ENCODE assay signal across 9 mouse cellular contexts in genomic region chr16:21402068-21402467, GRCm38 (mm10). TPM values are rescaled to one million over a fixed set of nuclear protein-coding genes. Genes with fewer than 3 reads are reported as not detected.
DNase-seq lines count a peak whose midpoint lies in the region; ATAC-seq lines count a peak whose summit lies in the region.
"Had no signal": no experiment of that assay in that cellular context is flagged by ENCODE, and none has a peak within 500 bp of the region (broad histone marks: within the 10 kb centered on the region; RNA-seq: fewer than 3 reads in every experiment).

No protein-coding gene starts in this region.

- peak overlapping the region; percentile 19 for H3K4me2 ChIP-seq in embryonic facial prominence, embryonic 14.5 days (ENCODE audit: low read depth, low read length)
- H3K4me2 ChIP-seq in forebrain, embryonic 12.5 days, result no peak overlapping the region

- H3K4me3 ChIP-seq in embryonic facial prominence, embryonic 14.5 days (ENCODE audit: low read depth, low read length), result no peak overlapping the region
- H3K4me3 ChIP-seq in forebrain, embryonic 12.5 days (replicated peaks), result no peak overlapping the region
- H3K4me3 ChIP-seq: limb, embryonic 10.5 days had no signal

- intact Hi-C loops in left cerebral cortex, postnatal 10 days (cut with DNase I), result no loop called here
- intact Hi-C loops in heart, postnatal 14 days (cut with DNase I), result no loop called here

- peaks cover 30% of the 10 kb centered on the region for H3K4me1 ChIP-seq in embryonic facial prominence, embryonic 14.5 days (ENCODE audit: control insufficient read depth, insufficient read depth, low read length)
- peaks cover 36% of the 10 kb centered on the region for H3K4me1 ChIP-seq in forebrain, embryonic 12.5 days

- ATAC-seq in embryonic facial prominence, embryonic 14.5 days (ENCODE audit: low read depth), result peak; percentile 62
- ATAC-seq in forebrain, embryonic 12.5 days (ENCODE audit: low FRiP score), result no peak
- ATAC-seq: Patski had no signal

- WGBS in embryonic facial prominence, embryonic 14.5 days, result 26% methylated on average over 17 of the region's 17 CpGs
- WGBS in forebrain, embryonic 12.5 days, result 82% methylated on average over 17 of the region's 17 CpGs

- H3K27ac ChIP-seq in embryonic facial prominence, embryonic 14.5 days (replicated peaks; ENCODE audit: low read depth, low read length), result no peak overlapping the region
- no peak overlapping the region for H3K27ac ChIP-seq in forebrain, embryonic 12.5 days

- H3K9me3 ChIP-seq in embryonic facial prominence, embryonic 14.5 days (ENCODE audit: control insufficient read depth, low read length), result no peaks in the 10 kb centered on the region
- no peaks in the 10 kb centered on the region for H3K9me3 ChIP-seq in forebrain, embryonic 12.5 days
- H3K9me3 ChIP-seq: limb, embryonic 10.5 days had no signal

- H3K9ac ChIP-seq in embryonic facial prominence, embryonic 14.5 days (ENCODE audit: low read depth, low read length), result no peak overlapping the region
- no peak overlapping the region for H3K9ac ChIP-seq in forebrain, embryonic 12.5 days

- no peaks in the 10 kb centered on the region for H3K27me3 ChIP-seq in embryonic facial prominence, embryonic 14.5 days (replicated peaks; ENCODE audit: control insufficient read depth, insufficient read depth, low read length)
- peaks cover 4% of the 10 kb centered on the region; the same call in 1 of the 2 replicates for H3K27me3 ChIP-seq in forebrain, embryonic 12.5 days
- H3K27me3 ChIP-seq: Patski had no signal

- DNase-seq in left cerebral cortex, adult 18-20 months (ENCODE audit: low spot score in 2 of 2), result peak; percentile 48 to 69
- no peak for DNase-seq in left cerebral cortex, postnatal 10 days (ENCODE audit: extremely low spot score in 1 of 2, low spot score in 2 of 2)
- peak; percentile 62 for DNase-seq in embryonic facial prominence, embryonic 14.5 days (ENCODE audit: low spot score)
- peak; percentile 28 to 43 for DNase-seq in heart, postnatal 14 days
- DNase-seq in lung, postnatal 25 days (ENCODE audit: low spot score), result peak; percentile 18
- no peak for DNase-seq in embryo, embryonic 10 days (ENCODE audit: low spot score)

- H3K36me3 ChIP-seq in embryonic facial prominence, embryonic 14.5 days (ENCODE audit: control insufficient read depth, insufficient read depth, low read length), result no peaks in the 10 kb centered on the region
- no peaks in the 10 kb centered on the region for H3K36me3 ChIP-seq in forebrain, embryonic 12.5 days (replicated peaks)
- H3K36me3 ChIP-seq: limb, embryonic 10.5 days had no signal

RNA-seq across cellular contexts. Expression of gene Vps8, which starts 20.9 kb away (rescaled TPM):
- 10 to 100 TPM; 56.1 to 58.1 TPM for total RNA-seq in left cerebral cortex, adult 18-20 months (2021)
- 10 to 100 TPM; 57.2 to 61.5 TPM for total RNA-seq in left cerebral cortex, postnatal 10 days (2021)
- 17.0 and 18.0 TPM in 2 replicates for polyA plus RNA-seq in embryonic facial prominence, embryonic 14.5 days (2014; fragmentation: Nextera tagmentation; extraction: Ambion mirVana)
- total RNA-seq in heart, postnatal 14 days (2021), result 10 to 100 TPM; 17.5 to 18.9 TPM
- 30.1 and 31.6 TPM in 2 replicates for polyA plus RNA-seq in forebrain, embryonic 12.5 days (2016; fragmentation: Nextera tagmentation; extraction: Ambion mirVana)

Comparison
In these comparisons a context has a peak if more than half of its experiments do, and no peak if none do; other contexts are left out.
1. DNase-seq: peak in left cerebral cortex, adult 18-20 months (2 of 2), embryonic facial prominence, embryonic 14.5 days (single experiment), heart, postnatal 14 days (2 of 2) and lung, postnatal 25 days (single experiment); none in left cerebral cortex, postnatal 10 days (0 of 2) and embryo, embryonic 10 days (single experiment).